In genomic region chr10:80352727-80353126, GRCm38 (mm10) we compare ENCODE assay signal across 24 mouse cellular contexts. TPM values are rescaled to one million over a fixed set of nuclear protein-coding genes. Genes with fewer than 3 reads are reported as not detected.
"Had no signal": no experiment of that assay in that cellular context is flagged by ENCODE, and none has a peak within 500 bp of the region (broad histone marks: within the 10 kb centered on the region; RNA-seq: fewer than 3 reads in every experiment).

No protein-coding gene starts in this region.

- H3K27ac ChIP-seq: hindbrain, embryonic 10.5 days; hindbrain, embryonic 14.5 days; intestine, embryonic 15.5 days; kidney, embryonic 15.5 days; layer of hippocampus, adult 2 months; left cerebral cortex, adult 2 months; limb, embryonic 13.5 days; liver, embryonic 15.5 days had no signal

- H3K36me3 ChIP-seq: hindbrain, embryonic 10.5 days; intestine, embryonic 15.5 days; kidney, embryonic 15.5 days; limb, embryonic 13.5 days; liver, embryonic 15.5 days had no signal

- H3K9me3 ChIP-seq: hindbrain, embryonic 10.5 days; intestine, embryonic 15.5 days; kidney, embryonic 15.5 days; limb, embryonic 13.5 days; liver, embryonic 15.5 days had no signal

- H3K4me2 ChIP-seq: heart, embryonic 11.5 days; hindbrain, embryonic 14.5 days; intestine, embryonic 15.5 days; kidney, embryonic 15.5 days; limb, embryonic 13.5 days; liver, embryonic 11.5 days; liver, embryonic 15.5 days had no signal

- ATAC-seq: hindbrain, embryonic 16.5 days; inflammation-experienced regulatory T-cells, adult 6 months; liver, postnatal 0 days had no signal

- H3K4me3 ChIP-seq: hindbrain, embryonic 10.5 days; intestine, embryonic 15.5 days; kidney, embryonic 15.5 days; layer of hippocampus, adult 2 months; left cerebral cortex, adult 2 months; limb, embryonic 13.5 days; liver, embryonic 15.5 days had no signal

- DNase-seq: gastrocnemius, postnatal 14 days; gastrocnemius, postnatal 36 days; heart, adult 11 months; heart, postnatal 10 days; heart, postnatal 4 days; kidney, adult 18-20 months; kidney, adult 9 months; kidney, postnatal 10 days; kidney, postnatal 4 days; liver; liver, postnatal 0 days had no signal

- H3K9ac ChIP-seq: hindbrain, embryonic 14.5 days; intestine, embryonic 15.5 days; kidney, embryonic 15.5 days; limb, embryonic 13.5 days; liver, embryonic 15.5 days; liver, postnatal 0 days had no signal

RNA-seq across cellular contexts. Expression of gene Plk5, which starts 3.5 kb away (rescaled TPM):
- total RNA-seq: heart, postnatal 4 days had no signal
- polyA plus RNA-seq: heart, embryonic 11.5 days; heart, embryonic 14.5 days; inflammation-experienced regulatory T-cells, adult 6 months had no signal

RNA-seq across cellular contexts. Expression of gene Adamtsl5, which starts 4.5 kb away (rescaled TPM):
- polyA plus RNA-seq: inflammation-experienced regulatory T-cells, adult 6 months had no signal

RNA-seq across cellular contexts. Expression of gene Reep6, which starts 23.0 kb away (rescaled TPM):
- polyA plus RNA-seq: inflammation-experienced regulatory T-cells, adult 6 months had no signal
